Comparison of ENCODE assay signal across 25 mouse cellular contexts in genomic region chr13:36469412-36470125, GRCm38 (mm10).
A peak's percentile ranks its signal among the peaks of the same experiment; 100 is the strongest.
DNase-seq lines count a peak whose midpoint lies in the region; ATAC-seq and TF ChIP-seq lines count a peak whose summit lies in the region.
"Had no signal": no experiment of that assay in that cellular context is flagged by ENCODE, and none has a peak within 500 bp of the region (broad histone marks: within the 10 kb centered on the region; RNA-seq: fewer than 3 reads in every experiment).

No protein-coding gene starts in this region.

- H3K4me2 ChIP-seq in hindbrain, embryonic 13.5 days = no peak overlapping the region
- no peak overlapping the region for H3K4me2 ChIP-seq in hindbrain, embryonic 12.5 days (replicated peaks)
- H3K4me2 ChIP-seq in neural tube, embryonic 13.5 days = no peak overlapping the region
- H3K4me2 ChIP-seq in midbrain, embryonic 14.5 days (ENCODE audit: low read length) = no peak overlapping the region
- H3K4me2 ChIP-seq: heart, embryonic 15.5 days had no signal

- H3K4me3 ChIP-seq in hindbrain, embryonic 13.5 days = no peak overlapping the region
- no peak overlapping the region for H3K4me3 ChIP-seq in hindbrain, embryonic 12.5 days
- H3K4me3 ChIP-seq in neural tube, embryonic 13.5 days = no peak overlapping the region
- no peak overlapping the region for H3K4me3 ChIP-seq in midbrain, embryonic 14.5 days (replicated peaks; ENCODE audit: low read depth, low read length)
- H3K4me3 ChIP-seq in gastrocnemius, adult 2 months = no peak overlapping the region
- H3K4me3 ChIP-seq: heart, embryonic 10.5 days; heart, embryonic 15.5 days; myocyte had no signal

- intact Hi-C loops in gastrocnemius, adult 2 months (cut with DNase I) = no loop called here

- TF ChIP-seq CTCF in gastrocnemius, adult 2 months (IDR thresholded peaks at IDR 0.05) = no peak

- no peak for DNase-seq in neural tube, embryonic 10.5 days (ENCODE audit: extremely low spot score, low spot score)
- DNase-seq in midbrain, embryonic 14.5 days = peak; percentile 60
- peak; percentile 15 for DNase-seq in retina, postnatal 1 day
- DNase-seq in spleen, postnatal 10 days (ENCODE audit: low spot score in 2 of 2) = no peak
- DNase-seq in gastrocnemius, adult 2 months = no peak
- DNase-seq: adrenal gland, postnatal 25 days; B cell, adult 2 months; cerebellum, adult 2 months; cerebellum, postnatal 36 days; gastrocnemius, postnatal 14 days; heart, postnatal 36 days; kidney, postnatal 14 days; liver; lung, adult 2 months; lung, postnatal 14 days; right cerebral cortex, postnatal 25 days; thymus, postnatal 14 days had no signal

- H3K36me3 ChIP-seq in hindbrain, embryonic 13.5 days = no peaks in the 10 kb centered on the region
- no peaks in the 10 kb centered on the region for H3K36me3 ChIP-seq in hindbrain, embryonic 12.5 days
- H3K36me3 ChIP-seq in neural tube, embryonic 13.5 days = no peaks in the 10 kb centered on the region
- no peaks in the 10 kb centered on the region for H3K36me3 ChIP-seq in midbrain, embryonic 14.5 days (ENCODE audit: control insufficient read depth, insufficient read depth, low read length)
- H3K36me3 ChIP-seq: heart, embryonic 10.5 days; heart, embryonic 15.5 days had no signal

- H3K9ac ChIP-seq in hindbrain, embryonic 13.5 days = no peak overlapping the region
- no peak overlapping the region for H3K9ac ChIP-seq in hindbrain, embryonic 12.5 days
- H3K9ac ChIP-seq in neural tube, embryonic 13.5 days = no peak overlapping the region
- H3K9ac ChIP-seq in midbrain, embryonic 14.5 days (replicated peaks; ENCODE audit: low read length) = no peak overlapping the region
- H3K9ac ChIP-seq: heart, embryonic 15.5 days; liver, embryonic 14.5 days had no signal

- no peak for ATAC-seq in hindbrain, embryonic 13.5 days (ENCODE audit: low FRiP score)
- no peak for ATAC-seq in hindbrain, embryonic 12.5 days (ENCODE audit: low FRiP score)
- ATAC-seq in neural tube, embryonic 13.5 days (ENCODE audit: low read depth) = no peak
- ATAC-seq in midbrain, embryonic 14.5 days (ENCODE audit: low FRiP score, low TSS enrichment) = 0 out of 2 replicates have a peak, but pooled peaks have one; percentile 8
- ATAC-seq: intestine, postnatal 0 days had no signal

- peak overlapping the region; percentile 67 for H3K27ac ChIP-seq in hindbrain, embryonic 13.5 days
- no peak overlapping the region for H3K27ac ChIP-seq in hindbrain, embryonic 12.5 days
- H3K27ac ChIP-seq in neural tube, embryonic 13.5 days (replicated peaks) = 0 out of 2 replicates have a peak overlapping the region, but pooled peaks have one; percentile 7
- peak overlapping the region; percentile 21 for H3K27ac ChIP-seq in midbrain, embryonic 14.5 days (replicated peaks; ENCODE audit: low read depth, low read length)
- H3K27ac ChIP-seq in gastrocnemius, adult 2 months = no peak overlapping the region
- H3K27ac ChIP-seq: heart, embryonic 10.5 days; heart, embryonic 15.5 days; liver, embryonic 14.5 days had no signal

- no peaks in the 10 kb centered on the region for H3K27me3 ChIP-seq in hindbrain, embryonic 13.5 days
- no peaks in the 10 kb centered on the region for H3K27me3 ChIP-seq in hindbrain, embryonic 12.5 days
- H3K27me3 ChIP-seq in neural tube, embryonic 13.5 days = no peaks in the 10 kb centered on the region
- no peaks in the 10 kb centered on the region for H3K27me3 ChIP-seq in midbrain, embryonic 14.5 days (ENCODE audit: control insufficient read depth, insufficient read depth, low read length)
- H3K27me3 ChIP-seq: heart, embryonic 15.5 days had no signal

- H3K4me1 ChIP-seq in hindbrain, embryonic 13.5 days (replicated peaks) = peaks cover 8% of the 10 kb centered on the region
- H3K4me1 ChIP-seq in hindbrain, embryonic 12.5 days = peaks cover 5% of the 10 kb centered on the region
- H3K4me1 ChIP-seq in neural tube, embryonic 13.5 days (replicated peaks) = peaks cover 8% of the 10 kb centered on the region
- peaks cover 7% of the 10 kb centered on the region for H3K4me1 ChIP-seq in midbrain, embryonic 14.5 days (ENCODE audit: control insufficient read depth, insufficient read depth, low read length)
- H3K4me1 ChIP-seq: heart, embryonic 15.5 days had no signal

- WGBS in hindbrain, embryonic 13.5 days = 52% methylated on average over 2 of the region's 2 CpGs
- 67% methylated on average over 2 of the region's 2 CpGs for WGBS in hindbrain, embryonic 12.5 days
- 60% methylated on average over 2 of the region's 2 CpGs for WGBS in neural tube, embryonic 13.5 days
- 26% methylated on average over 2 of the region's 2 CpGs for WGBS in midbrain, embryonic 14.5 days

- no peaks in the 10 kb centered on the region for H3K9me3 ChIP-seq in hindbrain, embryonic 13.5 days
- H3K9me3 ChIP-seq in hindbrain, embryonic 12.5 days (replicated peaks) = no peaks in the 10 kb centered on the region
- no peaks in the 10 kb centered on the region for H3K9me3 ChIP-seq in neural tube, embryonic 13.5 days
- H3K9me3 ChIP-seq in midbrain, embryonic 14.5 days (ENCODE audit: control insufficient read depth, low read length) = no peaks in the 10 kb centered on the region
- H3K9me3 ChIP-seq: heart, embryonic 10.5 days; heart, embryonic 15.5 days had no signal

Comparison
In these comparisons a context has a peak if more than half of its experiments do, and no peak if none do; other contexts are left out.
1. H3K27ac ChIP-seq: peak in hindbrain, embryonic 13.5 days (single experiment), neural tube, embryonic 13.5 days (single experiment) and midbrain, embryonic 14.5 days (single experiment); none in hindbrain, embryonic 12.5 days (single experiment) and gastrocnemius, adult 2 months (single experiment).
2. DNase-seq: peak in midbrain, embryonic 14.5 days (single experiment) and retina, postnatal 1 day (single experiment); none in neural tube, embryonic 10.5 days (single experiment), spleen, postnatal 10 days (0 of 2) and gastrocnemius, adult 2 months (single experiment).